Mouse (Mus musculus) neural tube, embryonic 13.5 days (tissue): Measurements from ENCODE around the gene Ino80. TPM values are rescaled to one million over a fixed set of nuclear protein-coding genes. Genes with fewer than 3 reads are reported as not detected.
A peak's percentile ranks its signal among the peaks of the same experiment; 100 is the strongest.

Experiments
- ATAC-seq: fragments of 200-750 bp; cut with Nextera tagmentation; 2 replicates; pipeline ENCODE4 v1.8.0; 2017; ENCODE audit warnings: low read depth, mild to moderate bottlenecking, moderate TSS enrichment, moderate library complexity
- H3K27ac ChIP-seq: fragments of 300-500 bp; sonication (generic); replicated peaks from 2 replicates; pipeline ENCODE4 v1.5.1; 2015; ENCODE audit warnings: moderate library complexity, mild to moderate bottlenecking, inconsistent platforms
- H3K27me3 ChIP-seq: fragments of 300-500 bp; sonication (generic); 2 replicates; pipeline ENCODE4 v1.6.1; 2015; ENCODE audit warnings: mild to moderate bottlenecking, inconsistent platforms
- H3K36me3 ChIP-seq: fragments of 300-500 bp; sonication (generic); 2 replicates; pipeline ENCODE4 v1.6.1; 2015; ENCODE audit warnings: mild to moderate bottlenecking, inconsistent platforms
- H3K4me1 ChIP-seq: fragments of 300-500 bp; sonication (generic); replicated peaks from 2 replicates; pipeline ENCODE4 v1.6.1; 2015; ENCODE audit warnings: inconsistent platforms
- H3K4me2 ChIP-seq: fragments of 300-500 bp; sonication (generic); 2 replicates; pipeline ENCODE4 v1.6.1; 2015; ENCODE audit warnings: inconsistent platforms, mild to moderate bottlenecking, moderate library complexity
- H3K4me3 ChIP-seq: fragments of 300-500 bp; sonication (generic); 2 replicates; pipeline ENCODE4 v1.5.1; 2015; ENCODE audit warnings: mild to moderate bottlenecking, inconsistent platforms
- H3K9ac ChIP-seq: fragments of 300-500 bp; sonication (generic); 2 replicates; pipeline ENCODE4 v1.6.1; 2015; ENCODE audit warnings: moderate library complexity, mild to moderate bottlenecking, inconsistent platforms
- H3K9me3 ChIP-seq: fragments of 300-500 bp; sonication (generic); 2 replicates; pipeline ENCODE4 v1.6.1; 2016; ENCODE audit warnings: inconsistent platforms
- WGBS: fragments of 180-500 bp; shearing (Covaris S2); methylation state at CpG from one replicate; pipeline ENCODE4 v1.1.7; 2015; 5-methylcytosine and 5-hydroxymethylcytosine counted together
- polyA plus RNA-seq: library from polyadenylated mRNA; unstranded; fragments of >200 nt; fragmentation: Nextera tagmentation; extraction: Ambion mirVana; gene quantifications from 2 replicates; pipeline ENCODE4 v1.2.1, GENCODE M21; 2015

Ino80 gene
- polyA plus RNA-seq, 1 experiment from 2014 or later = 3.2 TPM

- Histone ChIP-seq H3K27ac (no peak overlapping the region), H3K4me1 (no peaks in the 10 kb centered on the region), H3K9ac (no peak overlapping the region), H3K9me3 (no peaks in the 10 kb centered on the region), H3K36me3 (peaks cover 88% of the 10 kb centered on the region), H3K27me3 (no peaks in the 10 kb centered on the region), H3K4me3 (no peak overlapping the region), H3K4me2 (no peak overlapping the region)
- WGBS = 83% methylated on average over 9 of the region's 9 CpGs
- no peak for ATAC-seq
Measured at GRCm38 (mm10) chr2:119377286-119377685, 100.2 kb downstream of the Ino80 start.

- peaks cover 73% of the 10 kb centered on the region for H3K36me3 ChIP-seq
- no peak overlapping the region for H3K4me2 ChIP-seq
- no peak overlapping the region for H3K9ac ChIP-seq
- H3K4me3 ChIP-seq = no peak overlapping the region
- no peaks in the 10 kb centered on the region for H3K9me3 ChIP-seq
- no peak for ATAC-seq
- H3K27me3 ChIP-seq = no peaks in the 10 kb centered on the region
- WGBS = 95% methylated on average over 10 of the region's 10 CpGs
- no peaks in the 10 kb centered on the region for H3K4me1 ChIP-seq
- H3K27ac ChIP-seq = no peak overlapping the region
Measured at GRCm38 (mm10) chr2:119370116-119370515, 107.4 kb downstream of the Ino80 start.

- no peaks in the 10 kb centered on the region for H3K27me3 ChIP-seq
- WGBS = 82% methylated on average over 3 of the region's 3 CpGs
- no peak for ATAC-seq
- peaks cover 47% of the 10 kb centered on the region for H3K36me3 ChIP-seq
- no peaks in the 10 kb centered on the region for H3K4me1 ChIP-seq
- H3K9ac ChIP-seq = no peak overlapping the region
- no peak overlapping the region for H3K4me3 ChIP-seq
- H3K9me3 ChIP-seq = no peaks in the 10 kb centered on the region
- H3K4me2 ChIP-seq = no peak overlapping the region
- H3K27ac ChIP-seq = no peak overlapping the region
Measured at GRCm38 (mm10) chr2:119367346-119367745, 110.1 kb downstream of the Ino80 start.

GRCm38 (mm10) chr2:119364969-119365368 is 112.5 kb downstream of the Ino80 start:
- Histone ChIP-seq H3K9me3 (peaks cover 17% of the 10 kb centered on the region; the same call in 1 of the 2 replicates), H3K4me3 (no peak overlapping the region), H3K27ac (no peak overlapping the region), H3K4me1 (no peaks in the 10 kb centered on the region), H3K27me3 (no peaks in the 10 kb centered on the region), H3K9ac (no peak overlapping the region), H3K36me3 (peaks cover 28% of the 10 kb centered on the region), H3K4me2 (no peak overlapping the region)
- 86% methylated on average over 3 of the region's 3 CpGs for WGBS
- no peak for ATAC-seq

GRCm38 (mm10) chr2:119359721-119360291 is 117.7 kb downstream of the Ino80 start:
- Histone ChIP-seq H3K4me1 (no peaks in the 10 kb centered on the region), H3K27me3 (no peaks in the 10 kb centered on the region), H3K36me3 (0 out of 2 replicates have a peak, but pooled peaks cover 3% of the 10 kb centered on the region), H3K27ac (no peak overlapping the region), H3K9me3 (peaks cover 17% of the 10 kb centered on the region; the same call in 1 of the 2 replicates), H3K4me3 (no peak overlapping the region), H3K4me2 (no peak overlapping the region), H3K9ac (no peak overlapping the region)
- WGBS = 95% methylated on average over 2 of the region's 2 CpGs
- no peak for ATAC-seq

- Histone ChIP-seq H3K4me3 (no peak overlapping the region), H3K9ac (no peak overlapping the region), H3K4me1 (no peaks in the 10 kb centered on the region), H3K27ac (no peak overlapping the region), H3K27me3 (no peaks in the 10 kb centered on the region), H3K36me3 (peaks cover 8% of the 10 kb centered on the region), H3K9me3 (peaks cover 17% of the 10 kb centered on the region; the same call in 1 of the 2 replicates), H3K4me2 (no peak overlapping the region)
- WGBS = 85% methylated on average over 6 of the region's 6 CpGs
- ATAC-seq = no peak
Measured at GRCm38 (mm10) chr2:119358249-119358648, 119.2 kb downstream of the Ino80 start.

GRCm38 (mm10) chr2:119356805-119357204 is 120.7 kb downstream of the Ino80 start:
- Histone ChIP-seq H3K36me3 (peaks cover 7% of the 10 kb centered on the region), H3K4me3 (no peak overlapping the region), H3K4me1 (0 out of 2 replicates have a peak, but pooled peaks cover under 1% of the 10 kb centered on the region), H3K27me3 (peaks cover 12% of the 10 kb centered on the region; the same call in 1 of the 2 replicates), H3K27ac (no peak overlapping the region), H3K9ac (no peak overlapping the region), H3K4me2 (no peak overlapping the region), H3K9me3 (peaks cover 16% of the 10 kb centered on the region; the same call in 1 of the 2 replicates)
- 94% methylated on average over 5 of the region's 5 CpGs for WGBS
- ATAC-seq = no peak

- Histone ChIP-seq H3K36me3 (peaks cover 7% of the 10 kb centered on the region), H3K9me3 (peaks cover 11% of the 10 kb centered on the region; the same call in 1 of the 2 replicates), H3K4me1 (0 out of 2 replicates have a peak, but pooled peaks cover 4% of the 10 kb centered on the region), H3K27ac (no peak overlapping the region), H3K4me3 (no peak overlapping the region), H3K9ac (no peak overlapping the region), H3K27me3 (peaks cover 12% of the 10 kb centered on the region), H3K4me2 (no peak overlapping the region)
- no peak for ATAC-seq
Measured at GRCm38 (mm10) chr2:119356310-119356709, 121.2 kb downstream of the Ino80 start.

- no peak overlapping the region for H3K4me2 ChIP-seq
- H3K4me1 ChIP-seq = peaks cover 8% of the 10 kb centered on the region
- no peak for ATAC-seq
- H3K36me3 ChIP-seq = peaks cover 7% of the 10 kb centered on the region
- no peak overlapping the region for H3K27ac ChIP-seq
- H3K27me3 ChIP-seq = peaks cover 12% of the 10 kb centered on the region
- WGBS = 28% methylated on average over 7 of the region's 7 CpGs
- H3K9ac ChIP-seq = no peak overlapping the region
- peaks cover 4% of the 10 kb centered on the region; the same call in 1 of the 2 replicates for H3K9me3 ChIP-seq
- no peak overlapping the region for H3K4me3 ChIP-seq
Measured at GRCm38 (mm10) chr2:119355651-119356050, 121.8 kb downstream of the Ino80 start.

GRCm38 (mm10) chr2:119355089-119355488 is 122.4 kb downstream of the Ino80 start:
- no peaks in the 10 kb centered on the region for H3K9me3 ChIP-seq
- H3K4me2 ChIP-seq = no peak overlapping the region
- peaks cover 13% of the 10 kb centered on the region for H3K4me1 ChIP-seq
- H3K36me3 ChIP-seq = peaks cover 7% of the 10 kb centered on the region
- no peak for ATAC-seq
- no peak overlapping the region for H3K9ac ChIP-seq
- 88% methylated on average over 3 of the region's 3 CpGs for WGBS
- peaks cover 17% of the 10 kb centered on the region for H3K27me3 ChIP-seq
- H3K27ac ChIP-seq = no peak overlapping the region
- no peak overlapping the region for H3K4me3 ChIP-seq

GRCm38 (mm10) chr2:119353707-119354106 is 123.8 kb downstream of the Ino80 start:
- H3K9ac ChIP-seq = no peak overlapping the region
- no peak overlapping the region for H3K27ac ChIP-seq
- H3K4me1 ChIP-seq = peaks cover 13% of the 10 kb centered on the region
- H3K4me3 ChIP-seq = no peak overlapping the region
- H3K36me3 ChIP-seq = peaks cover 7% of the 10 kb centered on the region
- no peak for ATAC-seq
- H3K9me3 ChIP-seq = no peaks in the 10 kb centered on the region
- H3K4me2 ChIP-seq = no peak overlapping the region
- H3K27me3 ChIP-seq = peaks cover 26% of the 10 kb centered on the region
- 93% methylated on average over 8 of the region's 8 CpGs for WGBS

- Histone ChIP-seq H3K9me3 (no peaks in the 10 kb centered on the region), H3K9ac (peak within 1 kb of the TSS; percentile 80), H3K4me2 (peak within 1 kb of the TSS; percentile 90), H3K27ac (no peak within 1 kb of the TSS), H3K4me1 (peaks cover 13% of the 10 kb centered on the region), H3K4me3 (peak within 1 kb of the TSS; percentile 63), H3K27me3 (peaks cover 27% of the 10 kb centered on the region), H3K36me3 (peaks cover 7% of the 10 kb centered on the region)
- WGBS = 5% methylated on average over 58 of the region's 58 CpGs
- peak; percentile 98 for ATAC-seq
Measured at GRCm38 (mm10) chr2:119350555-119351486, 126.7 kb downstream of the Ino80 start, which contains the start of gene Chac1. Gene Chac1 (plus strand): TSS chr2:119351229.
